Mouse (Mus musculus): ENCODE results near the gene Rfx8.

Gene Rfx8

DNA sequence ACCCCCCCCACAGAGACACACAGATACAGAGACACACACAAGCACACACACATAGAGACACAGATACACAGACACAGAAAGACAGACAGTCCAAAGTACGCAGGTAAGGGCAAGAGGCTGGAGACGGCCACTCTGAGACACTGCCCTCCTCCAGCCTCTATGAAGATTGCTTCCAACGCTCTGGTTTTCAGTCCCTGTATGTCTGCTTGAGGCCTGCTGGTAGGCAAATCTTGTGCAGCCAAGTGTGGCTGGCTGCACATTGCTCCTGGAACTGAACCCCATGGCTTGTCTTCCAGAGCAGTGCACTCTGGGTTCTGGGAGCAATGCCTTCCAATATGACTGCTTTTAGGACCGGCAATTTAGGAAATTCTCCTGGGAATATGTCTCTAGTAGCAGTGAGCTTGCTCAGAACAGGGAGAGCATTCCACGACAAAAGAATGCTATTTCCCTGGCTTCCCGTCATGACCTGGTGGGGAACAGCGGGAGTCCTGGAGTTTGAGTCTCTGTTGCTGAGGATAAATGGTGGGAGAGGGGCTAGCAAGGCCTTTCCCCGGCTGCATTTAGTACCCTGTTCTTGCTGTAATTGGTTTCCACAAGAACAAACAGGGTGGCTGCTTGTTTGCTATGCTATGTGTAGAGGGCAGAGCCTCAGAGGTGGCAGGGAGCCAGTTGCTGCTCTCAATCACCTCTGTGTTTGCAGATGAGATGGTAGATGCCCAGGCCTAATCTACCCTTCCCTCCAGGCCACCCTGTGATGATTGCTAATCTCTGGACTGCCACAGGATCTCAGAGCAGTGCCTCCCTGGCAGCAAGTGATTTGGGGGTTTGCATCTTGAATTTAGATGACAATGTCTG, 74.7 kb downstream of the Rfx8 start:
- no peak for DNase-seq (ENCODE audit: low spot score)

DNA sequence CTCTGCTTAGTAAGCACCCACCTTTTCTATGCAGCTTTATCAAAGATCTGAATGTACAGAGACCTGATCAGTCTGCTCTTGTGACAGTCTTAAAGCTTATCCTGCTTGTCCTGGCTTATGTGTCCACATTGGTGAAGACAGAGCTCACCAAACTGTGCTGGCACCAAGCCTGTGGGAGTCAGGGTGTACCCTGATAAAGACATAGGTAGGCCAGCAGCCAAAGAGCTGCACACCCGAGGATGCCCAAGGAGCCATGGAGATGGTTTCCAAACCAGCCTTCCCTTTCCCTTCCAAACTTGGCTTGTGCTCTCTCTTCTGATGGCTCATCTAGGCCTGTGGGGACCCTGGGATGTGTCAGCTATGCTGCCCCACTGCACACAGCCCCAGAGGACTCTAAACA, 76.5 kb downstream of the Rfx8 start:
- DNase-seq (ENCODE audit: low spot score), result no peak

DNA sequence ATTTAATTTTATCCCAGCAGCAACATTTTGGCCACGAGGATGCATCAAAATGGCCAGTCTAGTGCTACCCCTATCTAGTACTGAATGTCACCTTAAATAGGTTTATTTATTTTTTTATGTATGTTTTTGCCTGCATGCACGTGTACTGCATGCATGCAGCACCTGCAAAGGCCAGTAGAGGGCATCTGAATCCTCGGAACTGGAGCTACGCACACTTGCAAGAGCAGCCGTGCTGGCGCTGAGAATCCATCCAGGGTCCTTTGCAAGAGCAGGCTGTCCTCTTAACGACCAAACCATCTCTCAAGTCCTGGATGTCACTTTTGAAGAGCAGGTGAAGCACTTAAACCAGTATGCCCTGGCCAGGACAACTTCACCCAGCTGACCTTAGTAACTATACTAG, 79.1 kb downstream of the Rfx8 start:
- no peak for DNase-seq (ENCODE audit: low spot score)

DNA sequence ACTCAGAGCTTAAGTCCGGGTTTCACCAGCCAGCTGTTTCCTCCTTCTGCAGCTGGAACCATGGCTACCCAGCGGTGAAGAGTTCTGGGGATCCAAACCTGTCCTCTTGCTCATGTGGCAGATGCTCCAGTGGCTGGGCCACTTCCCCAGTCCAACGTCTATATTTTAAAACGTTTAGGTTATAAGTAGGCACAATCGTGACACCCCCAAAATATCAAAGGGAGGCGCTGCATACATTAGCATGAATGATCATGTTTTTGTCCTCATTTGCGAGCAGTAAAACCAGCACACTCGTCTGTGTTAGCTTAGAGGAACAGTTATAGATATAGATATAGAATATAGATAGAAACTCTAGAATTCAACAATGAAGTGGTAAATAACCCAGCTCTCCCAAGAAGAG, 83.7 kb downstream of the Rfx8 start:
- DNase-seq (ENCODE audit: low spot score), result no peak

DNA sequence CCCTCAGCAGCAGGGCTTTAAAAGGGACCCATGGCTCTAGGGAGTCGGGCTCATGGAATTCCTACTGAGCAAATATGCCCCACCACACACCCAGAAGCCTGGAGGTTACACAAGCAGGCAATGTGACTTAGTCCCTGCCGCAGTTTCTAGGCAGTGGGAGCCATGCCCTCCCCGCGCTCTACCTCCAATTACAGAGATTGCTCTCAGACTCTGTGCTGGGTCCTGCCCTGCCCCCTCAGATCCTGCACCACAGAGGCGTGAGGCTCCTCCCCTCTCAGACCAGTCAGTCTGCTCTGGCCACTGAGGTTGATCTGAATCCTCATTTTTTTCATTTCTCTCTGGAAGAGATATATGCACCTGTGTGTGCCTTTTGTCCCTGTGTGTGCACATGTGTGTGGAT, 84.1 kb downstream of the Rfx8 start:
- peak; percentile 70 for DNase-seq (ENCODE audit: low spot score)

DNA sequence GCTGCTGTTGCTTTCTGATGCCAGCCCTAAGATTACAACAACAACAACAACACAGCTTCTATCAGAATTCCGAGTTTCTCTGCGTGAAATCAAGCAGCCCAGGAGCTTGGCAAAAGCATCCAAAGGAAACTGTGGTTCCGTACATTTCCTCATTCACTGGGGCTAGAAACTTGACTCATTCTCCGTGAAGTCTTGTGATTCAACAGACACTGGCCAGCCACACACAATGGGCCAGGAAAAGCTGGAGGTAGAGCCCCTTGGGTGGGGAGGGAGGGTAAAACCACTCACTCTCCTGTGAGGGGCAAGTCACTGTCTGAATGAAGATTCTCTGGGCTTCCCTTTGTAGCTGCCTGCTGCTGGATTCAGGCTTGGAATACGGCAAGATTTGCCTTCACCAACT, 84.6 kb downstream of the Rfx8 start:
- no peak for DNase-seq (ENCODE audit: low spot score)

DNA sequence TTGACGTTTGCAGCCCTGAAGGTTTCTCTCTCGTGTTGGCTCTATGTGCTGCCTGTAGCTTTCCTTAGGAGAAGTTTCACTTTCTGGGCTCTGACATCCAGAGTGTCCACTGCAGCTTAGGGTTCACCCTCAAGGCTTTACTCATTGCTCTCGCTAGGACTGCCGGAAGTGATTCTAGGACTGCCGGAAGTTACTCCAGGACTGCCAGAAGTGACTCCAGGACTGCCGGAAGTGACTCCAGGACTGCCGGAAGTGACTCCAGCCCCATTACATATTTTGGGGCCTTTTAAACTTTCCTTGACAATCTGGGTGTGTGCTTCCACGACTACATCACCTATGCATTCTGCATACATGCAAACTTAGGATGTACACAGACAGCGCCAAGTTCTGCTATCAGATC, 92.2 kb downstream of the Rfx8 start:
- DNase-seq (ENCODE audit: low spot score), result no peak

DNA sequence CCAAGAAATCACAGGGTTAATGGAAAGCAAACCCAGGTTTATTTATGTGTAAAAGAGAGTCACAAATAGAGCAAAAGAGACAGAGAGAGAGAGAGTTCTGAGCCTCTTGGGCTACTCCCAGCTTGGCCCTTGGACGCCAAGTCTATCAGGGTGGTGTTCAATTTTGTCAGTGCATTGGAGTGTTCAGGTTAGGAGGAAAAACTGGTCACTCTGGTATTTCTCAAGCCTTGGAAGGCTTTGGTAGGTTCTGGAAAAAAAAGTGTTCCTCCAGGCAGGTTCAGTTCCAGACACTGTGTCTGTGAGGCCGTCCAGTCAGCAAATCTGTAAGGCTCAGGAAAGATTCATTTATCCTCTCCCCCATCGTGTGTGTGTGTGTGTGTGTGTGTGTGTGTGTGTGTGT, 95.3 kb downstream of the Rfx8 start:
- no peak for DNase-seq (ENCODE audit: low spot score)

DNA sequence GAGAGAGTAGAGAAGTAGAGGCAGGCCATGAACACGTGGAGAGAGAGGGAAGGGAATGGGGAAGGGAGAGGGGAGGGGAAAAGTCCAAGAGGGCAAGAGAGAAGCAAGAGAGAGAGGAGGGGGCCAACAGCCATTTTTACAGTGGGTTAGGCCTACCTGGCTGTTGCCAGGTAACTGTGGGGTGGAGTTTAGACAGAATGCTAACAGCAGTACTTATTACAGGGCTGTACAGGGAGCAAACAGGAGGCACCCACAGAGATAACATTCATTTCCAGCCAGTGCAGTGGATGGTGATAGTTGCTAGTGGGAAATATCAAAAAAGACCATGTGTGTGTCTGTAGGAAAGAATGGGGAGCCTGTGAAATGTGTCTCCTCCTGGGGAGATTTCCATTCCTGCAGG, 97.1 kb downstream of the Rfx8 start:
- no peak for DNase-seq (ENCODE audit: low spot score)

DNA sequence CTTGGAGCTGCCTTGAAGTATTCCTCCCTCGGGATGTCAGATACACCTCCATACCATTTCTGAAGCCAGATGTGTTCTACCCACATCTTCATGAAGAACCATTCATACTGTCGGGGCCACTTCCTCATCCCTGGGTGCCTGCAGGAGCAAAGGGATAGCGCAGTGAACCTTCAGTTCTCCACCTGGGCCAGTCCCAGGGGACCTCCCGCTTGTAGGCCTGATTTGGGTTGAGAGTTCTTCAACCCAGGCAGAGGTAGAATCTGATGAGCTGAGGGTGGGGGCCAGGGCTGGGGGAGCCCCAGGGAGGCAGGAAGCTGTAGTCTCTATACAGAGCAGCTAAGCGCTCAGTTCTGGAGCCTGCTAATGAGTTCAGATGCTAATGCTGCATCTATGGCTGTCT, 97.7 kb downstream of the Rfx8 start:
- no peak for DNase-seq (ENCODE audit: low spot score)

DNA sequence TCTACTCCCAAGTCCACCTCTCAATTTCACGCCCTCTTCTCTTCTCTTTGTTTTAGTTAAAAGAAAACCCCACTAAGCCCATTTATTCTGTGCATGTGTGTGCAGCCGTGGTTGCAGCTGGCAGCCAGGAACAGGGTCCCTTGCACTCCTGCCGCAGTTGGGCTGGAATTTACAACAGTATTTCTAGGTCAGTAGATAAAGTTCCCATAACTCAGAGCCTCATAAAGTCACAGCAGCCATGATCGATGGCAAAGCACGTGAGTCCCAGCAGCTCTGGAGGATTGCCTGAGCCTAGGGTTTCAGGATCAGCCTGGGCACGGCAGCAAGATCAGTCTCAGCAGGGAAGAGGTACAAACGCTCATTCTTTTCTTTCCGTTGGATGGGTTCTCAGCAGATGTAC, 102.3 kb downstream of the Rfx8 start:
- DNase-seq (ENCODE audit: low spot score), result no peak

DNA sequence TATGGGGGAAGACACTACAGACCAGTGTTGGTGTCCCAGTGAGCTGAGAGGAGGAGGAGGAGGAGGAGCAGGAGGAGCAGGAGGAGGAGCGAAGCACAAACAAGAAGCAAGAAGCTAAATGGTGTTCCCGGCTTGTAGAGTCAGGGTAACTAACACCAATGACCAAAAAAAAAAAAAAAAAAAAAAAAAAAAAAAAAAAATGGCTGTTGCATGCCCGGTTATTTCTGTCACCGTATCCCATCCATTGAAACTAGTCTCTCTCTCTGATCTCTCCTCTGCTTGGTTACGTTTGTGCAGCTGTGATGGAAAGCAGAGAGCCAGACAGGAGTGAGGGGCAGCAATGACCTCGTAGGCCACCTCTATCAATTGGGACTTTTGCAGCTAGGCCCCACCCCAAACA, 105.3 kb downstream of the Rfx8 start:
- DNase-seq (ENCODE audit: low spot score), result no peak
